Mouse (Mus musculus) heart, embryonic 12.5 days (tissue): Measurements from ENCODE around the gene Tmem132c. TPM values are rescaled to one million over a fixed set of nuclear protein-coding genes. Genes with fewer than 3 reads are reported as not detected.

ENCODE experiments used
- ATAC-seq: fragments of 200-750 bp; cut with Nextera tagmentation; 2 replicates; pipeline ENCODE4 v1.8.0; 2017; ENCODE audit warnings: moderate TSS enrichment, moderate library complexity; ENCODE audit not compliant: insufficient number of reproducible peaks, low FRiP score
- H3K27ac ChIP-seq: fragments of 300-500 bp; sonication (generic); 2 replicates; pipeline ENCODE4 v1.5.1; 2016; ENCODE audit warnings: mild to moderate bottlenecking, moderate library complexity; ENCODE audit not compliant: poor library complexity, severe bottlenecking
- H3K27me3 ChIP-seq: fragments of 300-500 bp; sonication (generic); replicated peaks from 2 replicates; pipeline ENCODE4 v1.6.1; 2016; ENCODE audit warnings: mild to moderate bottlenecking, moderate library complexity
- H3K36me3 ChIP-seq: fragments of 300-500 bp; sonication (generic); 2 replicates; pipeline ENCODE4 v1.6.1; 2016; ENCODE audit warnings: mild to moderate bottlenecking, moderate library complexity
- H3K4me1 ChIP-seq: fragments of 300-500 bp; sonication (generic); replicated peaks from 2 replicates; pipeline ENCODE4 v1.6.1; 2016; ENCODE audit warnings: mild to moderate bottlenecking
- H3K4me2 ChIP-seq: fragments of 300-500 bp; sonication (generic); 2 replicates; pipeline ENCODE4 v1.6.1; 2016; ENCODE audit warnings: mild to moderate bottlenecking, moderate library complexity
- H3K4me3 ChIP-seq: fragments of 300-500 bp; sonication (generic); 2 replicates; pipeline ENCODE4 v1.5.1; 2016; ENCODE audit warnings: mild to moderate bottlenecking
- H3K9ac ChIP-seq: fragments of 300-500 bp; sonication (generic); 2 replicates; pipeline ENCODE4 v1.6.1; 2016; ENCODE audit warnings: mild to moderate bottlenecking, moderate library complexity
- H3K9me3 ChIP-seq: fragments of 300-500 bp; sonication (generic); replicated peaks from 2 replicates; pipeline ENCODE4 v1.6.1; 2016; ENCODE audit warnings: mild to moderate bottlenecking, moderate library complexity
- WGBS: fragments of 180-500 bp; shearing (Covaris S2); methylation state at CpG from one replicate; pipeline ENCODE4 v1.1.7; 2016; 5-methylcytosine and 5-hydroxymethylcytosine counted together
- polyA plus RNA-seq: library from polyadenylated mRNA; unstranded; fragments of >200 nt; fragmentation: Nextera tagmentation; extraction: Ambion mirVana; gene quantifications from 2 replicates; pipeline ENCODE4 v1.2.1, GENCODE M21; 2016

Tmem132c gene
- 3.4 and 3.6 TPM in 2 replicates for polyA plus RNA-seq

DNA sequence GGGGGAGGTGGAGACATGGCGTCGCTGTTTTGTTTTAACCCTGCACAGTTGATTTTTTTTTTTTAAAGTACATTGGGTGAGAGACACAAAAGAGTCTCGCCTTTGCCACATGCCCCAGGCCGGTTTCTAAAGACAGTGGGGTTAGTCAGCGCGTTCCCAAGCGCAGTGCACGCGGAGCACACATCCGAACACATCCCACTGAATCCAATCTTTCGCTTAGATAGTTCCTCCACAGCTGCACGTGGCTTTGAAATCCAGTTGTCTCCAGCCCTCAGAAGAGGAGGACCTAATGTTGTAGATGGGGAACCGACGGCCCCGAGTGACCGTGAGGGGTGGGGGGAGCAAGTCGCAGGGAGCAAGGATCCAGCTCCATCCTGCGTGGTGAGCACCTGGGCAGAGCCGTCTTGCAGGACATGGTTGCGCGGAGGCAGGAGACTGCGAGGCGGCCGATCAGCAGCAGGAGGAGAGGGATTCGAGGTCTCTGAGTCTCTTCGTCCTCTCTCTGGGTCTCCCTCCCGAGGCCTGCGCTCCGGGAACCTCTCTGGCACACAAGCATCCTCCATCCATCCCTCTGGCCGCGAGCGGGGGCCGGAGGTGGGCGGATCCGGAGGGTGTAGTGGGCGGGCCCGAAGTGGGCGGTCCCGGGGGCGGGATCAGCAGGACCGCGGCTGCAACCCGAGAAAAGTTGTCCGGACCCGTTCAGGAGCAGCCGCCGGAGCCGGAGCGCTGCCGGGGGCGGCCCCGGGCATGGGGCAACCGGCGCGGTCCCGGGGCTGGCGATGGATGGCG lies at the start of gene Tmem132c:
Gene Tmem132c (plus strand): TSS at position 673 of the 789 bp plus-strand sequence.
- peak; percentile 87 for ATAC-seq
- H3K9ac ChIP-seq = peak within 1 kb of the TSS; percentile 69
- H3K4me3 ChIP-seq = peak within 1 kb of the TSS; percentile 71
- no peaks in the 10 kb centered on the region for H3K36me3 ChIP-seq
- peaks cover 19% of the 10 kb centered on the region for H3K4me1 ChIP-seq
- peak within 1 kb of the TSS; percentile 91 for H3K4me2 ChIP-seq
- H3K27ac ChIP-seq = no peak within 1 kb of the TSS
- no peaks in the 10 kb centered on the region for H3K9me3 ChIP-seq
- under 1% methylated on average over 56 of the region's 58 CpGs for WGBS
- H3K27me3 ChIP-seq = peaks cover 68% of the 10 kb centered on the region

DNA sequence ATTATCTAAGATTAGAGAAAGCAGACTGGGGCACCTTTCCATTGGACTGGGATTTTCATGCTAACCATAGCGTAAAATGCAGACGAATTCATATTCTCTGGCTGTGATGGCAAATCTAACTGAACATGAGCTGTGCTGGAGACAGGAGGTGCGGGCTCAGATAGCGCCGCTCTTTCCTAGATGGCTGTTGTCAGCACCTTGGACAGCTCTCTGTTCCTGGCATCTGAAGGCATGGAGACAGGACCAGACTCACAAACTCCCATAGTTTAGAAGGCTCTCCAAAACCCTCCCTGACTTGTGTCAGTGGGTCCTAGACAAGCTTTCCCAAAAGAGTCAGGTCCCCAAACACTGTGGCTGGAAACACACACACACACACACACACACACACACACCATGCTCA lies 49.7 kb upstream of the Tmem132c start:
- Histone ChIP-seq H3K9me3 (peaks cover 10% of the 10 kb centered on the region; the same call in 1 of the 2 replicates), H3K4me2 (no peak overlapping the region), H3K27me3 (no peaks in the 10 kb centered on the region), H3K36me3 (no peaks in the 10 kb centered on the region), H3K27ac (no peak overlapping the region), H3K4me1 (no peaks in the 10 kb centered on the region), H3K4me3 (no peak overlapping the region), H3K9ac (no peak overlapping the region)
- ATAC-seq = no peak
- WGBS = 24% methylated on average over 5 of the region's 5 CpGs

DNA sequence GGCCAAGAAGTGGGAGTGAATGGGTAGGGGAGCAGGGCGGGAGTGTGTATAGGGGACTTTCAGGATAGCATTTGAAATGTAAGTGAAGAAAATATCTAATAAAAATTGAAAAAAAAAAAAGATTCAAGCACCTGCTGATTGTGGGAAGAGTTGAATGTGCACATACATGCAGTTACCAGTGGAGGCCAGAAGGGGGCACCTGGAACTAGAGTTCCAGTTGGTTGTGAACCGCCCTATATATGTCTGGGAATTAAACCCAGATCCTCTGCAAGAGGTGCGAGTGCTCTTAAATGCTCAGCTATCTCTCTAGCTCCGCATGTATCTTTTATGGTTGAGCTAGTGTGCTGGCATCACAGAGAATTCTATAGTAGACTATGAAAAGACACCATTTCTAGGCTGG lies 42.8 kb upstream of the Tmem132c start:
- H3K27me3 ChIP-seq = no peaks in the 10 kb centered on the region

DNA sequence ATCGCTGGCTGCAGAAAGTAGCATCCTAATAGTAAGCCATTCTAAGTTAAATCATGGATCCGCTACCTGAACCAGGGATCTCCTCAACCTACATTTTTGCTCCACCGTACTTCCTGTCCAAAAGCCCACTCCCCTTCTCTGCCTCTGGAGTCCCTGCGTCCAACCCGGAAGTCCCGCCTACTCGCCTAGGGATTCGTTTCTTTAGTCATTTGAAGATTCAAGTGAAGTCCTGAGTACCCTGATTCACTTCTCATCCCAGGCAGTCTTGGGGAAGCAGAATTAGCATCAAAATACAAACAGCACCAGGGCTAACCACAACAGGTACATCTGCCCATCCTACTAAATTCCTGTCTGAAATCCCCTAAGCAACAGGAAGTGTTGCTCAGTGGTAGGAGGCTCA lies 36.7 kb upstream of the Tmem132c start:
- H3K4me3 ChIP-seq = no peak overlapping the region
- peaks cover 13% of the 10 kb centered on the region for H3K9me3 ChIP-seq
- H3K27me3 ChIP-seq = no peaks in the 10 kb centered on the region
- no peaks in the 10 kb centered on the region for H3K36me3 ChIP-seq
- H3K4me2 ChIP-seq = no peak overlapping the region
- no peaks in the 10 kb centered on the region for H3K4me1 ChIP-seq
- WGBS = 72% methylated on average over 8 of the region's 8 CpGs
- no peak overlapping the region for H3K9ac ChIP-seq
- ATAC-seq = no peak
- H3K27ac ChIP-seq = no peak overlapping the region

More for the DNA sequence above, 42.8 kb upstream of the Tmem132c start:
- no peak for ATAC-seq
- no peak overlapping the region for H3K4me2 ChIP-seq
- H3K9me3 ChIP-seq = no peaks in the 10 kb centered on the region; the same call in 1 of the 2 replicates
- H3K27ac ChIP-seq = no peak overlapping the region
- no peak overlapping the region for H3K9ac ChIP-seq
- H3K4me1 ChIP-seq = no peaks in the 10 kb centered on the region
- WGBS = 48% methylated on average over 4 of the region's 4 CpGs
- H3K4me3 ChIP-seq = no peak overlapping the region
- H3K36me3 ChIP-seq = no peaks in the 10 kb centered on the region

DNA sequence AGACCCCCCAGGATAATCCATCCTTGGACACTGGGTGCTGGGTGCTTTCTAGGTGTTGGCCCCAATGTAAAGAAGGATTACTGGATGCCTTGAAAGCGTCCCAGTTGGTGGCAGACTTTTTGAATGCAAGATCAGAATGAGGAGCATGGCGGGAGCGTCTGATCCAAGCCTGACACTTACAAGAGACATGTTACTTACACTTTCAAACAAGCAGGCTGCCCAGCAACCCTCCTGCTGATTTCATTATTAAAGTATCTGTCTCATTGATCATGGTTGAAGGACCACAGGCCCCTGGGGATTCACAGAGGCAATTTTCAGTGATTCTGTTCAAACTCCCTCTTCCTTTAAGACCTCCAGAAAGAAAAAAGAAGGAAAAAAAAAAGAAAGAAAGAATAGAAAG lies 25.2 kb upstream of the Tmem132c start:
- Histone ChIP-seq H3K9me3 (peaks cover 16% of the 10 kb centered on the region; the same call in 1 of the 2 replicates), H3K36me3 (no peaks in the 10 kb centered on the region), H3K27ac (no peak overlapping the region), H3K27me3 (no peaks in the 10 kb centered on the region), H3K4me2 (no peak overlapping the region), H3K4me3 (no peak overlapping the region), H3K4me1 (no peaks in the 10 kb centered on the region), H3K9ac (no peak overlapping the region)
- WGBS = 48% methylated on average over 3 of the region's 3 CpGs
- no peak for ATAC-seq

DNA sequence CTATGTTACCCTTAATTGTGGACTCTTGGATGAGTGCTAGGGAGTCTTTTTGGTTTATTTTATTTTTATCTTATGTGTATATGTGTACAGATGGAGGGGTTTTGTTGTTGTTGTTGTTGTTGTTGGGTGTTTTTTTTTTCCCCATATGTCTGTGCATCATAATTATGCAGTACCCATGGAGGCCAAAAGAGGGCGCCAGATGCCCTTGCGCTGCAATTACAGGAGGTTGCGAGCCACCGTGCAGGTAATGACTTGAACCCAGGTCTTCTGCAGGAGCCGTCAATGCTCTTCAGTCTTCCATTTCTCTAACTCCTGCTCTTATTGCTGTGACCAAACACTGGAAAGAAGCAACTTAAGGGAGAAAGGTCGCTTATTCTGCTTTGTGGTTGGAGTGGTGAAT lies 23.9 kb upstream of the Tmem132c start:
- Histone ChIP-seq H3K4me1 (no peaks in the 10 kb centered on the region), H3K27ac (no peak overlapping the region), H3K27me3 (no peaks in the 10 kb centered on the region), H3K4me3 (no peak overlapping the region), H3K36me3 (no peaks in the 10 kb centered on the region), H3K9me3 (peaks cover 18% of the 10 kb centered on the region; the same call in 1 of the 2 replicates), H3K9ac (no peak overlapping the region), H3K4me2 (no peak overlapping the region)
- ATAC-seq = no peak
- WGBS = 57% methylated on average over 6 of the region's 6 CpGs

DNA sequence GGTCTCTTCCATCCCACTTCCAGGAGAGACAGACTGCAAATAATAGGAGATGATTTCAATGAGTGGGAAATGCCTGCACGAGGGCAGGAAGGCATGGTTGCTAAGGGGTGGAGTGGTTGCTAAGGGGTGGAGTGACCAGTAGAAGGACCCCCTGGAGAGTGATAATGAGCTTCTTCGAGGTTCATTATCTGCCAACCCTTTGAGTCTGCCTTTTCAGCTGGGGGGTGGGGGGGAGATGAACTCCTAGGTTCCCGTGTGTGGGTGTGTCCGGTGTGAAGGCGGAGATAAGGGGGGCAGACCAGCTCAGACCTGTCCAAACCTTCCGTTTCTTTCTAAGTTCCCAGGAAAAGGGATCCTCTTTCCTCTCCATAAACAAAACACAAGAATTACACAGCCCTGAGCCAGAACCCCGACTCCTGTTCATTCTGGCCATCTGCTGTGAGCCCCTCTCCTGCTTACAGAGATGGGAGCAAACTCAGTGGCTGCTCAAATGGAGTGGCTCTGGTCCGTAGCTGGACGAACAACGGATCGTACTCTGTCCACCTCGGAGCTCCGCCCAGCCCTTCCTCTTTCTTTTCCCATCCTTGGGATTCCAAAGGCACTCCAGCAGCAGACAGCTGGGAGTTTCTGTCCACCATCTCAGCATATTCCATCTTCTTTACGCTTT lies 13.5 kb upstream of the Tmem132c start:
- Histone ChIP-seq H3K27me3 (peaks cover 18% of the 10 kb centered on the region; the same call in 1 of the 2 replicates), H3K4me3 (peak overlapping the region; percentile 16), H3K4me1 (peaks cover 8% of the 10 kb centered on the region), H3K9ac (no peak overlapping the region), H3K4me2 (peak overlapping the region; percentile 60), H3K27ac (no peak overlapping the region), H3K36me3 (no peaks in the 10 kb centered on the region), H3K9me3 (0 out of 2 replicates have a peak, but pooled peaks cover 3% of the 10 kb centered on the region)
- no peak for ATAC-seq
- 5% methylated on average over 14 of the region's 14 CpGs for WGBS

DNA sequence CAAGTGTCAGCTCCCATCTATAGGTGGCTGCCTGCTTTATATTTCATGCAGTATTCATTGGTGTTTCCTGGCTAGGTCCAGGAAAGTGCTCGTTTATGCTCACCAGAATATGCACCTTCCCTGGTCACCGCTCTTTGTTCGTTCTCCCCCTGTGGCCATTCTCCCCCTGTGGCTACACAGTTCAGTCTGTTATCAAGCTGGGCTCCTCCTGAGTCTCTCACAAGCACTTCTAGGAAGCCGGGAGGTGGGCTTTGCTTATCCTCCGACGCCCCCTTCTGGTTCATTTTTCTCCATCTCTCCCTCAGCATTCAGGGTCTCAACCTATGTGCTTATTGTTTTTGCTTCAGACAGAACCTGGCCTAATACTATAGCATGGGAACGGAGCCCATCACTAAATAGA lies 6.9 kb upstream of the Tmem132c start:
- H3K9ac ChIP-seq = no peak overlapping the region
- H3K9me3 ChIP-seq = no peaks in the 10 kb centered on the region
- WGBS = 3% methylated on average over 7 of the region's 7 CpGs
- no peak overlapping the region for H3K4me2 ChIP-seq
- ATAC-seq = no peak
- no peak overlapping the region for H3K27ac ChIP-seq
- no peaks in the 10 kb centered on the region for H3K36me3 ChIP-seq
- H3K4me3 ChIP-seq = no peak overlapping the region
- H3K27me3 ChIP-seq = peaks cover 27% of the 10 kb centered on the region
- H3K4me1 ChIP-seq = no peaks in the 10 kb centered on the region

DNA sequence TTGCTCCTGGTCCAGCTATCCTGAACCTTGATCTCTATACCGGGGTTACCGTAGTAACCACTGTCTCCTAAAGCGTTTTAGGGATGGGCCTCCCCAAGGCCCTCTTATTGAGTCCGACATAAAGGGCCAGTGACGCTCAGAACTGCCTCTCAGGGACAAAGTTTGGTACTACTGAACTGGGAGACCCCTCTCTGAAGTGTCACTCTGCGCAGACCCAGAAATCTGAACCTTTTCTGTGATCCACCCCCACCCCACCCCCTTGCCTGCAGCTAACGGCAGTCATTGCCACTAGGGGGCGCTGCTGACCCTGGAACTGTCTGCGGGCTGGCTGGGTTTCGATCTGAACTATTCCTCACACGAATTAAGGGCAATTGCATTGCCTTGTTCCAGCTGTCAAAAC lies 6.4 kb upstream of the Tmem132c start:
- Histone ChIP-seq H3K36me3 (no peaks in the 10 kb centered on the region), H3K4me3 (no peak overlapping the region), H3K27ac (no peak overlapping the region), H3K9me3 (no peaks in the 10 kb centered on the region), H3K4me2 (peak overlapping the region; percentile 41; the same call in 1 of the 2 replicates), H3K27me3 (peaks cover 32% of the 10 kb centered on the region), H3K4me1 (no peaks in the 10 kb centered on the region), H3K9ac (no peak overlapping the region)
- peak; percentile 33; the same call in 1 of the 2 replicates for ATAC-seq
- WGBS = 5% methylated on average over 11 of the region's 11 CpGs

DNA sequence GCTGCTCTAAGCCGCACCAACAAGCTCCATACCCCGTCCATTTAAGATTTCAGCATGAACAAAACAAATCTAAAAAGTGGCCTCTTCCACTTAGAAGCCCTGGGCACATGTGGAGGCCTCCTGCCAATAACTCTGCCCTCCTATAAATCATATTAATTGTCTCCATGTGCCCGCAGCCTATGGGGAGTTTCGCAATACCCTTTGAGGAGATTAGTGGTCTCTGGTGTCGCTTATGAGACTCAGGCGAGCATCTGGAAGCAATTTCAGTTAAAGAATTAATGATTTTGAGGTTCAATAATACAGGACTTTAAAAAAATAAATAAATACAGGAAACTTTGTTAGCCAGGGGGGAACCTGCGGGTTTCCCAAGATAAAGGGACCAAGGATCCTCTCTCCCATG lies 1.9 kb upstream of the Tmem132c start:
- ATAC-seq = no peak
- Histone ChIP-seq H3K4me3 (no peak overlapping the region), H3K36me3 (no peaks in the 10 kb centered on the region), H3K4me1 (peaks cover 19% of the 10 kb centered on the region), H3K4me2 (no peak overlapping the region), H3K9me3 (no peaks in the 10 kb centered on the region), H3K9ac (no peak overlapping the region), H3K27ac (no peak overlapping the region), H3K27me3 (peaks cover 64% of the 10 kb centered on the region)
- 61% methylated on average over 7 of the region's 7 CpGs for WGBS

DNA sequence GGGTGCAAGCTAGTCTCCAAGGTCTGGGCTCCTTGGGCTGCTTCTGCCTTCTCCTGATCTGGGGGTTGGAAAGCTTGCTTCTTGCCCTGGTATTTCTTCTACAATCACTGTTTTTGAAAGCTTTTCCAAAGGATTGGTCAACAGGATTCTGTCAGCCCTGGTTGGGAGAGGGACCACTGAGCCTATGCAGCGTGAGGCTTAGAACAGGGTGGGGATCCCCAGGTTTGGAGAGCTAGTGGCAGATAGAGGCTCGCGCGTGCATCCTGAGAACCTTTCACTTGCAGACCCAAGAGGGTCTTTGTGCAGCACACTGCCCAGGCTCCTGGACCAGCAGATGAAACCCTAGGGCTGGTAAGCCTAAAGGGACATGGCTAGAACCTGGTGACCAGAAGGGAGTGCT lies 962 bp upstream of the Tmem132c start:
- H3K27ac ChIP-seq = no peak overlapping the region
- no peak overlapping the region; the same call in 1 of the 2 replicates for H3K4me2 ChIP-seq
- no peak overlapping the region for H3K4me3 ChIP-seq
- H3K36me3 ChIP-seq = no peaks in the 10 kb centered on the region
- WGBS = 20% methylated on average over 4 of the region's 4 CpGs
- no peak overlapping the region for H3K9ac ChIP-seq
- ATAC-seq = no peak
- peaks cover 67% of the 10 kb centered on the region for H3K27me3 ChIP-seq
- H3K4me1 ChIP-seq = peaks cover 19% of the 10 kb centered on the region
- H3K9me3 ChIP-seq = no peaks in the 10 kb centered on the region
